Mouse (Mus musculus): Measurements from ENCODE around the gene Abca16.
A peak's percentile ranks its signal among the peaks of the same experiment; 100 is the strongest.

Gene Abca16

DNA sequence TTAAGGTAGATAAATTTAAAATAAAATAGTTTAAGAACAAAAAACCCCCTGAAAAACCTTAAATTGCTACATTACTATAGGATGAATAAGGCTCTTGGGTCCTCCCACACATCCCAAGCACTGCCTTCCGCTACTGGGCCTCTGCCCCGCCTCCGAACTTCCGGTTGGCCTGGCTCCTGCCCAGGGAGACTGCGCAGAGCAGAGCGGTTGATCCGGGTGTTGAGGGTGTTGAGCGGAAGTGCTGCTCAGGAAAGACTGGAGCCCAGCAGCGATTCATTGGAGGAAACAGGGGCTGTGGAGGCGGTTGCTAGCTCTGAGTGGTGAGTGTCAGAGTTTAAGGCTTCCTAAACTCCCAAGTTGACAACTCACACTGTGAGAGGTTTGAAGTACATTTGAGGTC lies at the start of gene Abca16:
Gene Abca16 (plus strand): TSS at position 201 of the 400 bp plus-strand sequence.
- peak; percentile 47 for DNase-seq (ENCODE audit: low read depth, low spot score)

DNA sequence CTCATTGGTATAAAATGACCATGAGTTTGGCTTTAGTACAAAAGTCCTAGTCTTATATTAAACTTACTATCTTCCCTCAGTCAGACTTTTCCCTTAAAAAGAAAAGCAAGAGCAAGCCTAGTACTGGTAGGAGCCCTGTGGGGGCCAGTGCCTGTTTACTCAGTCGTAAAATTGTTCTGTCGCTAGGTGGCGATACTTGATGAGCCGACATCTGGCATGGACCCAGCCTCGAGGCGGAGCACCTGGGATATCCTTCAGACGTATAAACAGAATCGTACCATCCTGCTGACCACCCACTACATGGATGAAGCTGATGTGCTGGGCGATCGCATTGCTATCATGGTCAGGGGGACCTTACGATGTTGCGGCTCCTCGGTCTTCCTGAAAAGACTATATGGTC lies 48.3 kb upstream of the Abca16 start:
- peak; percentile 65 for DNase-seq (ENCODE audit: low read depth, low spot score)

DNA sequence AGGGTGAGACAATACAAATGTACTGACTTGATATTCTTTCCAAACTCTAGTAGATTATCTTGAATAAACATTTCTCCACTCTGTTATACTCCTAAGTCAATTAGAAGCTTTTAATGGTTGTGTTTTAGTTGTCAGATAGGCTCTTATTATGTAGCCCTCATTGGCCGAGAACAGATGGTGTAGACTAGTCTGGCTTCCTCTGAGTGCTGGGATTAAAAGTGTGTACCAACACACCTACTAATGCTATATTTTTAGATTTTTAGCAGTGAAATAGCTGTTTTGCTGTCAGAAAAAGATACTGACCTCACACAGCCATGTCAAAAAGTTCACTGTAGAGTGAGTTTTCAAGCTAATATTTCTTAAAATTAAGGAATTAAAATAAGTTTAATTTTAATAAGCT lies 2.9 kb downstream of the Abca16 start:
- DNase-seq (ENCODE audit: low read depth, low spot score): no peak

DNA sequence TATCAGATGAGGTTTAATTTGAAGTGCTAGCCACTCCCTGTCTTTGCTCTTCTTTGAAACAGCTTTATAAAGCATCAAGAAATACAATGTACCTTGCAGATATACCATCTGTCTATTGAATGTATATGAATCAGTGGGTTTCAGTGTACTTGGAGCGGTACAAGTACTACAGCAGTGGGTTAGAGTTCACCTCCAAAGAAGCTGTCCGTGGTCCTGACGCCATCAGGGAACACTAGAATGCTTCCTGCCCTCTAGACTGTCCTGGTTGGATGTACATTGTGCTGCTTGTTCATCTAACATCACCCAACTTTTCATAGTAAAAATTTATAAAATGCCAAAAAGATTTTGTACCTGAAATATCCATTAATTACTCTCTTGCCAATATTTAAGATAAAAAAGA lies 17.2 kb downstream of the Abca16 start:
- DNase-seq (ENCODE audit: low read depth, low spot score): peak; percentile 35

DNA sequence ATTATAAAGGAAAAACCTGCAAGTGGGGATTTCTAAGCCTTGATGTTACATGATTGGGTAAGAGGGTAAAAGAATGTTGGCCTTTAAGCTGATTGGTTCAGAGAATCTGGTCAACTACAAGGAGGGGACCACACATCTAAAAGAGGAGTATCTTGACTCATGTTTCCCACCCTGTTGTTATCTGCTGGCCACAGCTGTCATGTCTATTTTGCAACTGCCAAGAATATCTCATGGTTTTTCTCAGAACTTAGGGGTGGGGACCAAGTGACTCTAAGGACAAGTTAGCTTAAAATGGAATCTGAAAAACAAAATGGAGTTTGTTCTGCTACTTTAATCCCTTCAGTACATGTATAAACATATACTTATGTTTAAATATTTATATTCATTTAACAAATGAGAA lies 22.0 kb downstream of the Abca16 start:
- DNase-seq (ENCODE audit: low read depth, low spot score): no peak

DNA sequence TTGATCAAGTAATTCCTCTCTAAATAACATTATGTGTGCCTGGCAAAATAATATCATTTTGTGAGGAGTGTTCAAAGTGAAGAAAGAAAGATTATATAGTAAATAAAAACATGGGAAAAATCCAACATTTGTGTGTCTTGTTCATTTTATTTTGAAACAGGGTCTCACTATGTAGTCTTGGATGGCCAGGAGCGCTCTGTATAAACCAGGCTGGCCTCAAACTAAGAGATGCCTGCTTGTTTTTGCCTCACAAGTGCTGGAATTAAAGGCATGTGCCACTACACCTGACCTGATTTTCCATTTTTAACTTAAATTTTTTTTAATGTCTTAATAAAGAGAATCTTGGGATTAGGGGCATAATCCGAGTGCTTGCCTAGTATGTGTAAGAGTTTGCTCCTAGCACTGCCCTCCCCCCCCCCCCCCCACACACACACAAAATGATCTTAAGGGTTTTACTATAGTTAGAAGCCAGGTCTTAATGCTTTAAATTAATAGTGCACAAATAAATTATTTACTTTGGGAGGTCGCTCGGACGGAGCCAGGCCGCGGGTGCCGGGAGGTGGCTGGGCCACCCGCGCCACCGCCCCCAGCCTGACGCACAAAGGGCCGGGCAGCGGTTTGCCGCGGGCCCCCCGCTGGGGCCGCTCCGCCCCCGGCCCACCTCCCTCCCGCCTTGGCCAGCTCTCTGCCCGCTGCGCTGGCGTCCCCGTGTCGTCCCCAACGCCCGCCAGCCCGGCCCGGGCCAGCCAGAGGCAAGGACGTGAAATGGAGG lies 94.6 kb downstream of the Abca16 start:
- DNase-seq (ENCODE audit: low read depth, low spot score): no peak

DNA sequence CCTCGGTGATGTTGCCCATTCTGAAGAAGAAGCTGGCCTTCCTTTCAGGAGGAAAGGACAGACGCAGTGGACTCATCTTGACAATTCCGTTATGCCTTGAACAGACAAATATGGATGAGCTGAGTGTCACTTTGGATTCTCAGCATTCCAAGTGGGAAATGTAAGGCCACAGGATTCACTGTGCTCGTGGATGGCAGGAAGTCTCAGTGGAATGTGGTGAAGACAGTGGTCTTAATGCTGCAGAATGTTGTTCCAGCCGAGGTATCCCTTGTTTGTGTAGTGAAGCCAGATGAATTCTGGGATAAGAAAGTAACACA lies 95.2 kb downstream of the Abca16 start:
- DNase-seq (ENCODE audit: low read depth, low spot score): peak; percentile 6

DNA sequence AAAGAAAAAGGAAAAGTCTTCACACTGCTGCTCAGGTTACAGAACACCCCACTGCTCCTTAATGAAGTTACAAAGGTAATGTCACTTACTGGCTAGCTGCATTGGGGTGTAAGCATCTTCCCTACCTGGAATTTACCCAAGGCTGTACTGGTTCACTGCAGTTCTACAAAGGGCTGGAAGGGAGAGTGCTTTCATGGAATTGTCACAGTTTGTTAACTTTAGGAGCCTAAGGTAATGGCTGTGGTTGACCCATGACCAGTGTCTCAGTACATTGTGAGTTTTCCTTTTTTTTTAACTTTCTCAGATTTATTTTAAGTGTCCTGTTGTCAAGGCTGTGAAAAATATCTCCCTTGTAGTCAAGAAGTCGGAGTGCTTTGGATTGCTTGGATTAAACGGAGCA lies 125.4 kb downstream of the Abca16 start:
- DNase-seq (ENCODE audit: low read depth, low spot score): no peak

DNA sequence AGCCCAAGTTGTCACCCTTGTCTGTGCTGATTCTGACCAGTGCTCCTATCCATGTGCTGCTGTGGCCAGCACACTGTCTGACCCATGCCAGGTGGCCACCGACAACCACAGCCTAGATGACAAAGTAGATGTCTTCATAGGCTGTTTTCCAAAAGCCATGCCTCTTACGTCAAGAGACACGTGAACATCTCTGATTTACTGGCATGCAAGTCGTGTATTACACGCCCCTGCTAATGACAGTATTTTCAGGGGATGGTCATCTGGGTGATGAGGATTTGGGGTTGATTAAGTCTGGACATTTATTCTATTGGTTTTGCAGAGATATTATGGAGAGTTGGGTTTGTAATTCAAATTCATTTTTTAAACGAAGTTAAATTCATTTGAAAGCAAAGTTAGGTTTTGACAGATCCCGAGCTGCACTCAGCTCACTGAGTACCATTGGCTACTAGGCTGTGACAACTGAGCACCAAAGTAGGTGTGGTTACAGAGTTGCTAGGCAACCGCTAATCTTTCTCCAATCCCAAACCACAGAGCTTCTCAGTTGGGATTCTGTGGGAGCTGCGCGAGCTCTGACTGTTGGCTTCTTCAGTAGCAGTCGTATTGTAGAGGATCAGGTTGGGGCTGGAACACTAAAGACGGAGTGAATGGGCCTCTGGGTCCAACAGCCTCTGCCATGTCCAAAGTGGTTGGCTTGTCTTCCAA lies 143.2 kb downstream of the Abca16 start:
- DNase-seq (ENCODE audit: low read depth, low spot score): peak; percentile 8

DNA sequence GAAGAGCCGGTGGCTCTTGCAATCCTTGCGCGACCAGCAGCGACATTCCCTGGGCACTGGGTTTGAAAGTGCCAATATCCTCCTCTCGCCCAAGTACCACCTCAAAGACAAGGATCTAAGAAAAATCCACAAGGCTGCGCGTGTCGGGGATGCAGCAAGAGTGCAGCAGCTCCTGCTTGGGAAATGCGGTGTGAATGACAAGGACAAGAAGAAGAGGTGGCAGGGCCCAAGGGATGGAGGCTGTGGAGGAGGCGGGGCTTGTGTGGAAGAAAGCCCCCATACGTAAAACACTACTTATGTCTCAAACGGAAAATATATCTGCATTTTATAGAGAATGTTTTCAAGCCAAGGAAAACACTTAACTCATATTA lies 143.7 kb downstream of the Abca16 start:
- DNase-seq (ENCODE audit: low read depth, low spot score): no peak

DNA sequence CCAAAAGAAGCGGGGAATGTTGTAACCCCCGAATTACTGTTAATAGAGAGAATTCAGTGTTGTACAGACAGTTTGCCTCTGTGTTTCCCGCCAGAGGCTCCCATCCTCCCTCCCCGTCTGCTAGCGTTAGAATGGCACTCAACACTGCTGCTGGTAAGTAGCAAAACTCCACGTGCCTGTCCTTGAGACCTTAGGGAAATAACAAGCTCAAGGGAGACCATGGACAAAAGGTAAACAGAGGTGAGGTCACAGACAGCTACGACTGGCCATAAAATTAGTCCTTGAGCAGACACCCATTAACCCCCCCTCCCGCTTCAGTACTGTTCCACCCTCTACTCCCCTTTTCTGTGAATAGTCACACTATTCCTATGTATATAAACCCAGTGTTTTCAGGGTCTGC lies 157.9 kb downstream of the Abca16 start:
- no peak for DNase-seq (ENCODE audit: low read depth, low spot score)

DNA sequence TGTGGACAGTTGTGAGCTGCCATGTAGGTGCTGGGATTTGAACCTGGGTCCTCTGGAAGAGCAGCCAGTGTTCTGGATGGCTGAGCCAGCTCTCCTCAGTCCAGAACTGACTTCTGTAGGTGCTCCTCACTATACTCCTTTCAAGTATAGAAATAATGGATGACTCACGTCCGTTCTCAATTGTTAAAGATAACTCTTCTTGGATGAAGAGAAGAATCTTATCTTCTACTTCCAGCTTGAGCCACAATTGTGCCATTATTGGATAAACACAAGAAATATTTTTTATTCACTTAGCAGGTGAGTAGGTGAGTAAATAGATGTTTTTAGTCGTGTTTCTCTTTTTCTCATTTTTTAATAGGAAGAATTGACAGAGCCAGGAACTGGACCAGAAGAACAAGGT lies 167.1 kb downstream of the Abca16 start:
- no peak for DNase-seq (ENCODE audit: low read depth, low spot score)
